Mouse (Mus musculus) neural tube, embryonic 14.5 days (tissue): ENCODE measurements around the gene Srsf7. TPM values are rescaled to one million over a fixed set of nuclear protein-coding genes. Genes with fewer than 3 reads are reported as not detected.
"Not testable (repeated sequence)": the region's sequence is repeated elsewhere in the genome, so short reads cannot be mapped to it uniquely, and the experiment has no call there.

Experiments used
- ATAC-seq: fragments of 200-750 bp; cut with Nextera tagmentation; 2 replicates; pipeline ENCODE4 v1.8.0; 2017; ENCODE audit warnings: low read depth, mild to moderate bottlenecking, moderate TSS enrichment, moderate library complexity
- H3K27ac ChIP-seq: fragments of 300-500 bp; sonication (generic); 2 replicates; pipeline ENCODE4 v1.5.1; 2014; ENCODE audit warnings: low read depth, mild to moderate bottlenecking, control low read depth, low read length, moderate library complexity, mixed read lengths
- H3K27me3 ChIP-seq: fragments of 300-500 bp; sonication (generic); 2 replicates; pipeline ENCODE4 v1.6.1; 2014; ENCODE audit warnings: low read length; ENCODE audit not compliant: control insufficient read depth, insufficient read depth
- H3K36me3 ChIP-seq: fragments of 300-500 bp; sonication (generic); 2 replicates; pipeline ENCODE4 v1.6.1; 2014; ENCODE audit warnings: low read length, mixed read lengths; ENCODE audit not compliant: control insufficient read depth, insufficient read depth
- H3K4me1 ChIP-seq: fragments of 300-500 bp; sonication (generic); 2 replicates; pipeline ENCODE4 v1.6.1; 2014; ENCODE audit warnings: low read length; ENCODE audit not compliant: control insufficient read depth, insufficient read depth
- H3K4me2 ChIP-seq: fragments of 300-500 bp; sonication (generic); 2 replicates; pipeline ENCODE4 v1.6.1; 2014; ENCODE audit warnings: mild to moderate bottlenecking, low read depth, low read length, control low read depth
- H3K4me3 ChIP-seq: fragments of 300-500 bp; sonication (generic); 2 replicates; pipeline ENCODE4 v1.5.1; 2014; ENCODE audit warnings: low read depth, low read length, control low read depth, mixed read lengths
- H3K9ac ChIP-seq: fragments of 300-500 bp; sonication (generic); replicated peaks from 2 replicates; pipeline ENCODE4 v1.6.1; 2014; ENCODE audit warnings: low read depth, mild to moderate bottlenecking, control low read depth, low read length, mixed read lengths
- H3K9me3 ChIP-seq: fragments of 300-500 bp; sonication (generic); 2 replicates; pipeline ENCODE4 v1.6.1; 2016; ENCODE audit warnings: low read length; ENCODE audit not compliant: control insufficient read depth
- WGBS: fragments of 180-500 bp; shearing (Covaris S2); extraction: QIAGEN DNeasy Blood & Tissue Kit; methylation state at CpG from one replicate; pipeline ENCODE4 v1.1.7; 2014; 5-methylcytosine and 5-hydroxymethylcytosine counted together
- polyA plus RNA-seq: library from polyadenylated mRNA; unstranded; fragments of >200 nt; fragmentation: Nextera tagmentation; extraction: Ambion mirVana; gene quantifications from 2 replicates; pipeline ENCODE4 v1.2.1, GENCODE M21; 2014

Srsf7 gene
- polyA plus RNA-seq, 1 experiment from 2014 or later, result 400 TPM

GRCm38 (mm10) chr17:80220131-80220530, 13.0 kb upstream of the Srsf7 start:
- Histone ChIP-seq H3K4me1 (peaks cover 4% of the 10 kb centered on the region), H3K9me3 (no peaks in the 10 kb centered on the region), H3K27me3 (no peaks in the 10 kb centered on the region), H3K27ac (no peak overlapping the region), H3K4me3 (no peak overlapping the region), H3K9ac (no peak overlapping the region), H3K36me3 (no peaks in the 10 kb centered on the region), H3K4me2 (no peak overlapping the region)
- no peak for ATAC-seq
- whole genome bisulfite sequencing, result 81% methylated on average over 2 of the region's 2 CpGs

- H3K27ac ChIP-seq, H3K36me3 ChIP-seq, H3K9ac ChIP-seq, H3K4me2 ChIP-seq, H3K27me3 ChIP-seq, H3K4me1 ChIP-seq, ATAC-seq, H3K9me3 ChIP-seq, H3K4me3 ChIP-seq: not testable (repeated sequence)
- 88% methylated on average over 4 of the region's 4 CpGs for WGBS
Observed at GRCm38 (mm10) chr17:80213998-80214397, 6.9 kb upstream of the Srsf7 start.

- H3K9ac ChIP-seq, result peak overlapping the region; percentile 98
- H3K4me1 ChIP-seq, result peaks cover 13% of the 10 kb centered on the region; the same call in 1 of the 2 replicates
- peak overlapping the region; percentile 98 for H3K4me3 ChIP-seq
- H3K9me3 ChIP-seq, result no peaks in the 10 kb centered on the region
- peak; percentile 67 for ATAC-seq
- 0% methylated on average over 34 of the region's 36 CpGs for WGBS
- peaks cover 4% of the 10 kb centered on the region; the same call in 1 of the 2 replicates for H3K27me3 ChIP-seq
- peak overlapping the region; percentile 99 for H3K27ac ChIP-seq
- H3K4me2 ChIP-seq, result peak overlapping the region; percentile 99
- H3K36me3 ChIP-seq, result peaks cover 27% of the 10 kb centered on the region
Observed at GRCm38 (mm10) chr17:80206301-80206670, 821 bp downstream of the Srsf7 start.

- ATAC-seq, result no peak
- H3K4me1 ChIP-seq, result peaks cover 13% of the 10 kb centered on the region; the same call in 1 of the 2 replicates
- H3K27me3 ChIP-seq, result peaks cover 4% of the 10 kb centered on the region; the same call in 1 of the 2 replicates
- H3K4me3 ChIP-seq, result peak overlapping the region; percentile 98
- H3K4me2 ChIP-seq, result peak overlapping the region; percentile 99
- peak overlapping the region; percentile 98 for H3K9ac ChIP-seq
- WGBS, result 38% methylated on average over 5 of the region's 5 CpGs
- H3K36me3 ChIP-seq, result peaks cover 30% of the 10 kb centered on the region
- H3K27ac ChIP-seq, result peak overlapping the region; percentile 99; the same call in 1 of the 2 replicates
- H3K9me3 ChIP-seq, result no peaks in the 10 kb centered on the region
Observed at GRCm38 (mm10) chr17:80205657-80206056, 1.4 kb downstream of the Srsf7 start.

GRCm38 (mm10) chr17:80199160-80199778, 7.8 kb downstream of the Srsf7 start:
- Histone ChIP-seq H3K27me3 (no peaks in the 10 kb centered on the region), H3K4me1 (no peaks in the 10 kb centered on the region), H3K4me3 (no peak overlapping the region), H3K4me2 (no peak overlapping the region), H3K36me3 (peaks cover 52% of the 10 kb centered on the region), H3K9me3 (no peaks in the 10 kb centered on the region), H3K27ac (no peak overlapping the region), H3K9ac (no peak overlapping the region)
- ATAC-seq, result no peak; the same call in 1 of the 2 replicates
- WGBS, result 95% methylated on average over 3 of the region's 3 CpGs

GRCm38 (mm10) chr17:80193075-80193474, 14.0 kb downstream of the Srsf7 start:
- no peak for ATAC-seq
- Histone ChIP-seq H3K9me3 (no peaks in the 10 kb centered on the region), H3K4me2 (no peak overlapping the region), H3K4me1 (no peaks in the 10 kb centered on the region), H3K9ac (no peak overlapping the region), H3K27ac (no peak overlapping the region), H3K4me3 (no peak overlapping the region), H3K36me3 (peaks cover 15% of the 10 kb centered on the region; the same call in 1 of the 2 replicates), H3K27me3 (no peaks in the 10 kb centered on the region)
- 75% methylated on average over 5 of the region's 5 CpGs for WGBS

- WGBS, result 82% methylated on average over 10 of the region's 10 CpGs
- no peaks in the 10 kb centered on the region for H3K27me3 ChIP-seq
- no peaks in the 10 kb centered on the region for H3K4me1 ChIP-seq
- H3K4me2 ChIP-seq, result no peak overlapping the region
- no peaks in the 10 kb centered on the region for H3K36me3 ChIP-seq
- no peak for ATAC-seq
- no peaks in the 10 kb centered on the region for H3K9me3 ChIP-seq
- no peak overlapping the region for H3K27ac ChIP-seq
- no peak overlapping the region for H3K4me3 ChIP-seq
- H3K9ac ChIP-seq, result no peak overlapping the region
Observed at GRCm38 (mm10) chr17:80183615-80184014, 23.5 kb downstream of the Srsf7 start.

GRCm38 (mm10) chr17:80180468-80180867, 26.6 kb downstream of the Srsf7 start:
- H3K9me3 ChIP-seq, result no peaks in the 10 kb centered on the region
- H3K36me3 ChIP-seq, result no peaks in the 10 kb centered on the region
- H3K4me2 ChIP-seq, result no peak overlapping the region
- no peak overlapping the region for H3K4me3 ChIP-seq
- ATAC-seq, result peak; percentile 60; the same call in 1 of the 2 replicates
- H3K4me1 ChIP-seq, result no peaks in the 10 kb centered on the region
- H3K9ac ChIP-seq, result no peak overlapping the region
- no peak overlapping the region for H3K27ac ChIP-seq
- no peaks in the 10 kb centered on the region for H3K27me3 ChIP-seq

GRCm38 (mm10) chr17:80179959-80180358, 27.1 kb downstream of the Srsf7 start:
- WGBS, result under 1% methylated on average over 6 of the region's 6 CpGs
- no peaks in the 10 kb centered on the region for H3K27me3 ChIP-seq
- H3K4me3 ChIP-seq, result no peak overlapping the region
- H3K36me3 ChIP-seq, result no peaks in the 10 kb centered on the region
- H3K4me2 ChIP-seq, result no peak overlapping the region
- ATAC-seq, result peak; percentile 90
- no peaks in the 10 kb centered on the region for H3K4me1 ChIP-seq
- no peaks in the 10 kb centered on the region for H3K9me3 ChIP-seq
- no peak overlapping the region for H3K27ac ChIP-seq
- no peak overlapping the region for H3K9ac ChIP-seq
